Mouse (Mus musculus) CH12.LX (cell line): ENCODE results near the gene Gpr83.

Experiments used
- CTCF ChIP-seq, 2 experiments: IDR thresholded peaks in 1 of 2; conservative IDR thresholded peaks in 1 of 2; 2 replicates each; pipeline ENCODE4 v1.5.1; 2011 to 2012; ENCODE audit warnings: low read depth in 2 of 2, low read length in 2 of 2, improper control_type of control experiment in 1 of 2, inconsistent platforms in 1 of 2, mild to moderate bottlenecking in 1 of 2, moderate library complexity in 1 of 2
- EP300 ChIP-seq: IDR thresholded peaks from 2 replicates; pipeline ENCODE4 v1.6.1; 2011; ENCODE audit warnings: low read length, improper control_type of control experiment
- MAX ChIP-seq: IDR thresholded peaks from 2 replicates; pipeline ENCODE4 v1.6.1; 2011; ENCODE audit warnings: low read length, improper control_type of control experiment
- POLR2AphosphoS2 ChIP-seq: IDR thresholded peaks from 2 replicates; pipeline ENCODE4 v1.6.1; 2011; ENCODE audit warnings: low read depth, low read length, improper control_type of control experiment
- TCF12 ChIP-seq: IDR thresholded peaks from 2 replicates; pipeline ENCODE4 v1.6.1; 2014; ENCODE audit warnings: low read depth, mild to moderate bottlenecking, inconsistent platforms, low read length, improper control_type of control experiment

DNA sequence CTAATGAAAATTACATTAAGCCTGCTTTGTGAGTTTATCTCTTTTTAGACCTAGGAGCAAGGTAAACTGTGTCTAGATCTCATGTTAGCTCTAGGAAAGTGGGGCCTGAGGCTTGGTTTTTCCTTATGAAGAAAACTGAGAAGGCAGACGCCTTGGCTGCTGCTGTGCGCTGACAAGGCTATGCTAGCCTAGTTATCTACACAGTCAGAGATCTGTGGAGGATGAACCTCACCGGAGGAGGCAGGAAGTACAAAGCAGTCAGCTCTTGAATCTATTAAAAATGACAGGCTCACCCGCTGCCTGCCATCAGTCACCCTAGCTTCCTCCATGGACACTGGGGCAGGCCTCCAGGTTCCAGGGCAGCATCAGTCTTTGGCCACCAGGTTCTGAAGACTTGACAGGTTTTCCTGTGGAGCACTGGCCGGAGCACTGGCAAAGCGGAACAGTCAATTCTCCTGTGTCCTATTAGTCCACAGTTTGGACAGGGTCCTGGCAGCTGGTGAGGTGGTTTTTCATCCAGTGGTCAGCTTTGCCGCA lies 1.8 kb upstream of the Gpr83 start:
- TF ChIP-seq EP300 (no peak), MAX (no peak), CTCF (conservative IDR thresholded peaks at IDR 0.05 in 1 of 2, IDR thresholded peaks at IDR 0.05 in 1 of 2; ENCODE audit: low read depth in 2 of 2, low read length in 2 of 2) (no peak), POLR2AphosphoS2 (no peak), TCF12 (no peak)
